Mouse (Mus musculus): Measurements from ENCODE around the gene Suclg1. TPM values are rescaled to one million over a fixed set of nuclear protein-coding genes. Genes with fewer than 3 reads are reported as not detected.

Suclg1 gene
- polyA plus RNA-seq, 1 experiment from 2014 or later: 148 TPM

- H3K4me3 ChIP-seq (replicated peaks; ENCODE audit: low read depth, low read length): no peak overlapping the region
- ATAC-seq (ENCODE audit: low FRiP score, low TSS enrichment) (no peak), DNase-seq (no peak)
- 82% methylated on average over 9 of the region's 9 CpGs for WGBS
- no peak overlapping the region for H3K9ac ChIP-seq (replicated peaks; ENCODE audit: low read length)
- H3K27me3 ChIP-seq (ENCODE audit: control insufficient read depth, insufficient read depth, low read length): no peaks in the 10 kb centered on the region
- H3K9me3 ChIP-seq (ENCODE audit: control insufficient read depth, low read length): no peaks in the 10 kb centered on the region
- no peak overlapping the region for H3K27ac ChIP-seq (replicated peaks; ENCODE audit: low read depth, low read length)
- peaks cover 22% of the 10 kb centered on the region for H3K36me3 ChIP-seq (ENCODE audit: control insufficient read depth, insufficient read depth, low read length)
- no peaks in the 10 kb centered on the region for H3K4me1 ChIP-seq (ENCODE audit: control insufficient read depth, insufficient read depth, low read length)
- no peak overlapping the region for H3K4me2 ChIP-seq (ENCODE audit: low read length)
These were observed 32.4 kb downstream of the Suclg1 start for GRCm38 (mm10) chr6:73280546-73281115.

GRCm38 (mm10) chr6:73286326-73286725 is 38.1 kb downstream of the Suclg1 start:
- Histone ChIP-seq H3K4me1 (ENCODE audit: control insufficient read depth, insufficient read depth, low read length) (no peaks in the 10 kb centered on the region), H3K36me3 (ENCODE audit: control insufficient read depth, insufficient read depth, low read length) (no peaks in the 10 kb centered on the region), H3K4me2 (ENCODE audit: low read length) (no peak overlapping the region), H3K4me3 (replicated peaks; ENCODE audit: low read depth, low read length) (no peak overlapping the region), H3K27me3 (ENCODE audit: control insufficient read depth, insufficient read depth, low read length) (no peaks in the 10 kb centered on the region), H3K27ac (replicated peaks; ENCODE audit: low read depth, low read length) (no peak overlapping the region), H3K9me3 (ENCODE audit: control insufficient read depth, low read length) (no peaks in the 10 kb centered on the region), H3K9ac (replicated peaks; ENCODE audit: low read length) (no peak overlapping the region)
- no peak for ATAC-seq (ENCODE audit: low FRiP score, low TSS enrichment)
- DNase-seq: no peak
- 96% methylated on average over 2 of the region's 2 CpGs for WGBS

- DNase-seq (no peak), ATAC-seq (ENCODE audit: low FRiP score, low TSS enrichment) (no peak)
- Histone ChIP-seq H3K4me2 (ENCODE audit: low read length) (no peak overlapping the region), H3K9ac (replicated peaks; ENCODE audit: low read length) (no peak overlapping the region), H3K4me1 (ENCODE audit: control insufficient read depth, insufficient read depth, low read length) (no peaks in the 10 kb centered on the region), H3K9me3 (ENCODE audit: control insufficient read depth, low read length) (no peaks in the 10 kb centered on the region), H3K4me3 (replicated peaks; ENCODE audit: low read depth, low read length) (no peak overlapping the region), H3K27ac (replicated peaks; ENCODE audit: low read depth, low read length) (no peak overlapping the region), H3K36me3 (ENCODE audit: control insufficient read depth, insufficient read depth, low read length) (no peaks in the 10 kb centered on the region), H3K27me3 (ENCODE audit: control insufficient read depth, insufficient read depth, low read length) (peaks cover 7% of the 10 kb centered on the region; the same call in 1 of the 2 replicates)
- WGBS: 74% methylated on average over 6 of the region's 6 CpGs
These were observed 58.7 kb downstream of the Suclg1 start for GRCm38 (mm10) chr6:73306837-73307236.

GRCm38 (mm10) chr6:73308685-73309520 is 60.7 kb downstream of the Suclg1 start:
- no peaks in the 10 kb centered on the region for H3K4me1 ChIP-seq (ENCODE audit: control insufficient read depth, insufficient read depth, low read length)
- H3K9me3 ChIP-seq (ENCODE audit: control insufficient read depth, low read length): no peaks in the 10 kb centered on the region
- H3K27ac ChIP-seq (replicated peaks; ENCODE audit: low read depth, low read length): no peak overlapping the region
- 80% methylated on average over 10 of the region's 10 CpGs for WGBS
- DNase-seq: no peak
- no peak overlapping the region for H3K4me2 ChIP-seq (ENCODE audit: low read length)
- H3K9ac ChIP-seq (replicated peaks; ENCODE audit: low read length): no peak overlapping the region
- H3K36me3 ChIP-seq (ENCODE audit: control insufficient read depth, insufficient read depth, low read length): no peaks in the 10 kb centered on the region
- ATAC-seq (ENCODE audit: low FRiP score, low TSS enrichment): no peak
- H3K4me3 ChIP-seq (replicated peaks; ENCODE audit: low read depth, low read length): no peak overlapping the region
- peaks cover 8% of the 10 kb centered on the region; the same call in 1 of the 2 replicates for H3K27me3 ChIP-seq (ENCODE audit: control insufficient read depth, insufficient read depth, low read length)

GRCm38 (mm10) chr6:73311335-73311734 is 63.2 kb downstream of the Suclg1 start:
- Histone ChIP-seq H3K36me3 (ENCODE audit: control insufficient read depth, insufficient read depth, low read length) (no peaks in the 10 kb centered on the region), H3K4me2 (ENCODE audit: low read length) (no peak overlapping the region), H3K4me3 (replicated peaks; ENCODE audit: low read depth, low read length) (no peak overlapping the region), H3K27me3 (ENCODE audit: control insufficient read depth, insufficient read depth, low read length) (peaks cover 14% of the 10 kb centered on the region; the same call in 1 of the 2 replicates), H3K27ac (replicated peaks; ENCODE audit: low read depth, low read length) (no peak overlapping the region), H3K4me1 (ENCODE audit: control insufficient read depth, insufficient read depth, low read length) (no peaks in the 10 kb centered on the region), H3K9me3 (ENCODE audit: control insufficient read depth, low read length) (no peaks in the 10 kb centered on the region), H3K9ac (replicated peaks; ENCODE audit: low read length) (no peak overlapping the region)
- 78% methylated on average over 6 of the region's 6 CpGs for WGBS
- ATAC-seq (ENCODE audit: low FRiP score, low TSS enrichment) (no peak), DNase-seq (no peak)

- H3K36me3 ChIP-seq (ENCODE audit: control insufficient read depth, insufficient read depth, low read length): no peaks in the 10 kb centered on the region
- WGBS: 95% methylated on average over 7 of the region's 7 CpGs
- no peaks in the 10 kb centered on the region for H3K4me1 ChIP-seq (ENCODE audit: control insufficient read depth, insufficient read depth, low read length)
- no peaks in the 10 kb centered on the region for H3K9me3 ChIP-seq (ENCODE audit: control insufficient read depth, low read length)
- H3K4me2 ChIP-seq (ENCODE audit: low read length): no peak overlapping the region
- ATAC-seq (ENCODE audit: low FRiP score, low TSS enrichment) (no peak), DNase-seq (no peak)
- H3K27ac ChIP-seq (replicated peaks; ENCODE audit: low read depth, low read length): no peak overlapping the region
- H3K9ac ChIP-seq (replicated peaks; ENCODE audit: low read length): no peak overlapping the region
- H3K27me3 ChIP-seq (ENCODE audit: control insufficient read depth, insufficient read depth, low read length): peaks cover 18% of the 10 kb centered on the region; the same call in 1 of the 2 replicates
- H3K4me3 ChIP-seq (replicated peaks; ENCODE audit: low read depth, low read length): no peak overlapping the region
These were observed 63.6 kb downstream of the Suclg1 start for GRCm38 (mm10) chr6:73311786-73312185.

GRCm38 (mm10) chr6:73314923-73315603 is 66.9 kb downstream of the Suclg1 start:
- peak overlapping the region; percentile 58 for H3K4me2 ChIP-seq (ENCODE audit: low read length)
- peak overlapping the region; percentile 14; the same call in 1 of the 2 replicates for H3K9ac ChIP-seq (replicated peaks; ENCODE audit: low read length)
- no peaks in the 10 kb centered on the region for H3K4me1 ChIP-seq (ENCODE audit: control insufficient read depth, insufficient read depth, low read length)
- ATAC-seq (ENCODE audit: low FRiP score, low TSS enrichment) (peak; percentile 81), DNase-seq (peak; percentile 93)
- H3K36me3 ChIP-seq (ENCODE audit: control insufficient read depth, insufficient read depth, low read length): no peaks in the 10 kb centered on the region
- H3K27ac ChIP-seq (replicated peaks; ENCODE audit: low read depth, low read length): no peak overlapping the region; the same call in 1 of the 2 replicates
- H3K27me3 ChIP-seq (ENCODE audit: control insufficient read depth, insufficient read depth, low read length): peaks cover 31% of the 10 kb centered on the region; the same call in 1 of the 2 replicates
- under 1% methylated on average over 17 of the region's 17 CpGs for WGBS
- H3K4me3 ChIP-seq (replicated peaks; ENCODE audit: low read depth, low read length): peak overlapping the region; percentile 32
- H3K9me3 ChIP-seq (ENCODE audit: control insufficient read depth, low read length): no peaks in the 10 kb centered on the region

GRCm38 (mm10) chr6:73322306-73322705 is 74.1 kb downstream of the Suclg1 start:
- WGBS: 78% methylated on average over 2 of the region's 2 CpGs
- Histone ChIP-seq H3K27me3 (ENCODE audit: control insufficient read depth, insufficient read depth, low read length) (peaks cover 20% of the 10 kb centered on the region; the same call in 1 of the 2 replicates), H3K27ac (replicated peaks; ENCODE audit: low read depth, low read length) (no peak overlapping the region), H3K36me3 (ENCODE audit: control insufficient read depth, insufficient read depth, low read length) (no peaks in the 10 kb centered on the region), H3K4me1 (ENCODE audit: control insufficient read depth, insufficient read depth, low read length) (no peaks in the 10 kb centered on the region), H3K9ac (replicated peaks; ENCODE audit: low read length) (no peak overlapping the region), H3K4me2 (ENCODE audit: low read length) (no peak overlapping the region), H3K4me3 (replicated peaks; ENCODE audit: low read depth, low read length) (no peak overlapping the region), H3K9me3 (ENCODE audit: control insufficient read depth, low read length) (no peaks in the 10 kb centered on the region)
- DNase-seq (no peak), ATAC-seq (ENCODE audit: low FRiP score, low TSS enrichment) (no peak)
